In the genomic region with DNA sequence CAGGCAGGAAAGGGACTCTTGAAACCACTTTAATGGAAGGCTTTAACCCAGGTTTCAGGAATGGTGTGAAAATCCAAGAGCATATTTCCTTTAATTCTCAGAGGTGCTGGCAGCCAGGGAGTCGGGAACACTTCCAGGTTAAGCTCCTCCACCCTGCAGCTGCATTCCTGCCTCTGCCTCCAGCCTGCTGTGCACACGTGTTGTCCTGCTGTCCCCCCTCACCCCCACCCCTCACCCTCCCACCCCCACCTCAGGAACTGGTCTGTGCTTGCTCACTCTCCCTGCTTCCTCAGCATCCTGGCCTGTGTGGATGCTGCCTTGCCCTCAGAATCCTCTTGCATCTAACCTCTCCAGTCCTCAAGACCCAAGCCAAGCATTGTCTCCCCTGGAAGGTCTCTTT, we compare ENCODE assay signal across 26 mouse cellular contexts. TPM values are rescaled to one million over a fixed set of nuclear protein-coding genes. Genes with fewer than 3 reads are reported as not detected.
DNase-seq lines count a peak whose midpoint lies in the region; ATAC-seq and TF ChIP-seq lines count a peak whose summit lies in the region.
"Had no signal": no experiment of that assay in that cellular context is flagged by ENCODE, and none has a peak within 500 bp of the region (broad histone marks: within the 10 kb centered on the region; RNA-seq: fewer than 3 reads in every experiment).

No protein-coding gene starts in this region.

- peaks cover 43% of the 10 kb centered on the region for H3K27me3 ChIP-seq in heart, embryonic 12.5 days (replicated peaks)
- peaks cover 21% of the 10 kb centered on the region for H3K27me3 ChIP-seq in limb, embryonic 12.5 days
- H3K27me3 ChIP-seq: embryonic facial prominence, embryonic 15.5 days had no signal

- WGBS in heart, embryonic 12.5 days = 19% methylated on average over 2 of the region's 2 CpGs
- 3% methylated on average over 2 of the region's 2 CpGs for WGBS in limb, embryonic 12.5 days

- peaks cover 19% of the 10 kb centered on the region for H3K4me1 ChIP-seq in heart, embryonic 12.5 days (replicated peaks)
- 0 out of 2 replicates have a peak, but pooled peaks cover 10% of the 10 kb centered on the region for H3K4me1 ChIP-seq in embryonic fibroblast, embryonic 13.5 days (ENCODE audit: control insufficient read depth, insufficient read depth, low read length)
- peaks cover 34% of the 10 kb centered on the region for H3K4me1 ChIP-seq in limb, embryonic 12.5 days (replicated peaks)
- H3K4me1 ChIP-seq: liver, embryonic 12.5 days had no signal

- no peak overlapping the region for H3K4me3 ChIP-seq in heart, embryonic 12.5 days
- H3K4me3 ChIP-seq in embryonic fibroblast, embryonic 13.5 days (ENCODE audit: insufficient read depth, low read length) = no peak overlapping the region
- H3K4me3 ChIP-seq in limb, embryonic 12.5 days (replicated peaks) = no peak overlapping the region
- H3K4me3 ChIP-seq: embryonic facial prominence, embryonic 15.5 days; forebrain, embryonic 12.5 days; liver, embryonic 12.5 days; neural tube, embryonic 15.5 days had no signal

- TF ChIP-seq POLR2A in embryonic fibroblast, embryonic 13.5 days (IDR thresholded peaks at IDR 0.05; ENCODE audit: low read depth, low read length) = no peak

- no peaks in the 10 kb centered on the region for H3K36me3 ChIP-seq in heart, embryonic 12.5 days
- no peaks in the 10 kb centered on the region for H3K36me3 ChIP-seq in limb, embryonic 12.5 days
- H3K36me3 ChIP-seq: embryonic facial prominence, embryonic 15.5 days; forebrain, embryonic 12.5 days; liver, embryonic 12.5 days; neural tube, embryonic 15.5 days had no signal

- peak overlapping the region; percentile 45; the same call in 1 of the 2 replicates for H3K4me2 ChIP-seq in heart, embryonic 12.5 days
- H3K4me2 ChIP-seq in limb, embryonic 12.5 days = no peak overlapping the region
- H3K4me2 ChIP-seq: embryonic facial prominence, embryonic 15.5 days; forebrain, embryonic 12.5 days; liver, embryonic 12.5 days; midbrain, embryonic 11.5 days; neural tube, embryonic 15.5 days had no signal

- DNase-seq in heart, adult 11 months = no peak
- peak; percentile 53 for DNase-seq in forelimb bud, embryonic 11.5 days (ENCODE audit: low read depth, low spot score)
- DNase-seq in spleen, postnatal 4 days (ENCODE audit: low spot score in 2 of 2) = no peak
- DNase-seq: adrenal gland, adult 8-10 months; cerebellum, adult 18-20 months; cerebellum, postnatal 14 days; kidney, postnatal 36 days; lung, adult 18-20 months; lung, postnatal 10 days; right cerebral cortex, adult 18-20 months had no signal

- no peak for TF ChIP-seq CTCF in embryonic fibroblast, embryonic 13.5 days (IDR thresholded peaks at IDR 0.05; ENCODE audit: borderline replicate concordance, insufficient read depth, low read length)

- peaks cover 5% of the 10 kb centered on the region; the same call in 1 of the 2 replicates for H3K9me3 ChIP-seq in heart, embryonic 12.5 days (replicated peaks)
- H3K9me3 ChIP-seq in limb, embryonic 12.5 days = no peaks in the 10 kb centered on the region; the same call in 1 of the 2 replicates
- H3K9me3 ChIP-seq: embryonic facial prominence, embryonic 15.5 days; forebrain, embryonic 12.5 days; liver, embryonic 12.5 days; neural tube, embryonic 15.5 days had no signal

- H3K27ac ChIP-seq in heart, embryonic 12.5 days (ENCODE audit: poor library complexity, severe bottlenecking) = no peak overlapping the region
- peak overlapping the region; percentile 43 for H3K27ac ChIP-seq in embryonic fibroblast, embryonic 13.5 days (ENCODE audit: insufficient read depth, low read length)
- H3K27ac ChIP-seq in limb, embryonic 12.5 days = peak overlapping the region; percentile 9
- H3K27ac ChIP-seq: embryonic facial prominence, embryonic 15.5 days; forebrain, embryonic 12.5 days; liver, embryonic 12.5 days; neural tube, embryonic 15.5 days had no signal

- H3K9ac ChIP-seq in heart, embryonic 12.5 days = no peak overlapping the region
- H3K9ac ChIP-seq in limb, embryonic 12.5 days (replicated peaks) = no peak overlapping the region
- H3K9ac ChIP-seq: embryonic facial prominence, embryonic 15.5 days; forebrain, embryonic 12.5 days; liver, embryonic 12.5 days; neural tube, embryonic 15.5 days had no signal

- ATAC-seq in heart, embryonic 12.5 days (ENCODE audit: insufficient number of reproducible peaks, low FRiP score) = 0 out of 2 replicates have a peak, but pooled peaks have one; percentile 31
- ATAC-seq in limb, embryonic 12.5 days (ENCODE audit: insufficient number of reproducible peaks, insufficient read depth, low FRiP score, low TSS enrichment, low read depth) = peak; percentile 64
- ATAC-seq in cerebellum, adult (ENCODE audit: insufficient number of reproducible peaks, low FRiP score, low TSS enrichment) = no peak
- ATAC-seq: activated CD4-positive, CD25-positive, alpha-beta regulatory T cell, adult 4 months; intestine, postnatal 0 days; liver, embryonic 12.5 days had no signal

RNA-seq across cellular contexts. Expression of gene Cpn2, which starts 25.7 kb away (rescaled TPM):
- not detected in 2 replicates for polyA plus RNA-seq in heart, embryonic 12.5 days (2016; fragmentation: Nextera tagmentation; extraction: Ambion mirVana)
- polyA plus RNA-seq in embryonic fibroblast, embryonic 13.5 days (2011; ENCODE audit: insufficient read length, low read depth, missing spikeins) = 0.43 and 0.67 TPM in 2 replicates
- polyA plus RNA-seq in limb, embryonic 12.5 days (2016; fragmentation: Nextera tagmentation; extraction: Ambion mirVana) = not detected in 2 replicates
- polyA plus RNA-seq: activated CD4-positive, CD25-positive, alpha-beta regulatory T cell, adult 4 months; embryonic facial prominence, embryonic 15.5 days; forebrain, embryonic 12.5 days; frontal cortex, adult 2 months; gonadal fat pad, adult 2 months; hindbrain, embryonic 11.5 days; kidney, embryonic 14.5 days; midbrain, embryonic 11.5 days; neural tube, embryonic 15.5 days; thymus, postnatal 0 days had no signal

RNA-seq across cellular contexts. Expression of gene Lrrc15, which starts 41.4 kb away (rescaled TPM):
- 0.46 and 0.81 TPM in 2 replicates for polyA plus RNA-seq in heart, embryonic 12.5 days (2016; fragmentation: Nextera tagmentation; extraction: Ambion mirVana)
- polyA plus RNA-seq in embryonic fibroblast, embryonic 13.5 days (2011; ENCODE audit: insufficient read length, low read depth, missing spikeins) = 96.3 and 98.3 TPM in 2 replicates
- polyA plus RNA-seq in limb, embryonic 12.5 days (2016; fragmentation: Nextera tagmentation; extraction: Ambion mirVana) = 0.84 and 0.90 TPM in 2 replicates
- polyA plus RNA-seq: activated CD4-positive, CD25-positive, alpha-beta regulatory T cell, adult 4 months; frontal cortex, adult 2 months had no signal

Comparison
In these comparisons a context has a peak if more than half of its experiments do, and no peak if none do; other contexts are left out.
1. RNA of gene Lrrc15, which starts 41.4 kb away (polyA plus RNA-seq): 96.3 to 98.3 TPM in embryonic fibroblast, embryonic 13.5 days; 0.84 to 0.90 TPM in limb, embryonic 12.5 days and 0.46 to 0.81 TPM in heart, embryonic 12.5 days; every median in the first group is over 10 times any median in the second.